Mouse (Mus musculus) midbrain, embryonic 11.5 days (tissue): ENCODE measurements around the gene Tctn3. TPM values are rescaled to one million over a fixed set of nuclear protein-coding genes. Genes with fewer than 3 reads are reported as not detected.
"Not testable (repeated sequence)": the region's sequence is repeated elsewhere in the genome, so short reads cannot be mapped to it uniquely, and the experiment has no call there.

Experiments
- ATAC-seq: fragments of 200-750 bp; cut with Nextera tagmentation; 2 replicates; pipeline ENCODE4 v1.8.0; 2017; ENCODE audit warnings: moderate TSS enrichment, moderate library complexity; ENCODE audit not compliant: low FRiP score
- DNase-seq: peaks from one replicate; pipeline ENCODE4 v3.0.0; 2015; ENCODE audit warnings: low spot score; ENCODE audit errors: missing footprints
- H3K27ac ChIP-seq: fragments of 300-500 bp; sonication (generic); 2 replicates; pipeline ENCODE4 v1.5.1; 2014; ENCODE audit warnings: low read depth, low read length
- H3K27me3 ChIP-seq: fragments of 300-500 bp; sonication (generic); 2 replicates; pipeline ENCODE4 v1.6.1; 2014; ENCODE audit warnings: mild to moderate bottlenecking, low read length, moderate library complexity, mixed read lengths; ENCODE audit not compliant: control insufficient read depth, insufficient read depth
- H3K36me3 ChIP-seq: fragments of 300-500 bp; sonication (generic); 2 replicates; pipeline ENCODE4 v1.6.1; 2014; ENCODE audit warnings: mild to moderate bottlenecking, low read length, moderate library complexity, mixed read lengths; ENCODE audit not compliant: control insufficient read depth, insufficient read depth
- H3K4me1 ChIP-seq: fragments of 300-500 bp; sonication (generic); 2 replicates; pipeline ENCODE4 v1.6.1; 2014; ENCODE audit warnings: low read length; ENCODE audit not compliant: control insufficient read depth, insufficient read depth
- H3K4me2 ChIP-seq: fragments of 300-500 bp; sonication (generic); 2 replicates; pipeline ENCODE4 v1.6.1; 2014; ENCODE audit warnings: mild to moderate bottlenecking, moderate library complexity
- H3K4me3 ChIP-seq: fragments of 300-500 bp; sonication (generic); 2 replicates; pipeline ENCODE4 v1.5.1; 2014; ENCODE audit warnings: low read depth, low read length
- H3K9ac ChIP-seq: fragments of 300-500 bp; sonication (generic); 2 replicates; pipeline ENCODE4 v1.6.1; 2014; ENCODE audit warnings: low read length
- H3K9me3 ChIP-seq: fragments of 300-500 bp; sonication (generic); 2 replicates; pipeline ENCODE4 v1.6.1; 2016; ENCODE audit warnings: low read length; ENCODE audit not compliant: control insufficient read depth
- WGBS: fragments of 180-500 bp; shearing (Covaris S2); extraction: QIAGEN DNeasy Blood & Tissue Kit; methylation state at CpG from one replicate; pipeline ENCODE4 v1.1.7; 2014; 5-methylcytosine and 5-hydroxymethylcytosine counted together
- polyA plus RNA-seq: library from polyadenylated mRNA; unstranded; fragments of >200 nt; fragmentation: Nextera tagmentation; extraction: Ambion mirVana; gene quantifications from 2 replicates; pipeline ENCODE4 v1.2.1, GENCODE M21; 2014

The Tctn3 gene
- polyA plus RNA-seq, 1 experiment from 2014 or later = 10.9 TPM

- no peak for DNase-seq
- Histone ChIP-seq H3K4me1 (peaks cover 10% of the 10 kb centered on the region; the same call in 1 of the 2 replicates), H3K36me3 (peaks cover 2% of the 10 kb centered on the region), H3K27me3 (no peaks in the 10 kb centered on the region), H3K4me3 (peak overlapping the region; percentile 81), H3K9me3 (no peaks in the 10 kb centered on the region), H3K9ac (no peak overlapping the region), H3K4me2 (peak overlapping the region; percentile 69), H3K27ac (no peak overlapping the region)
- 51% methylated on average over 7 of the region's 7 CpGs for WGBS
- no peak for ATAC-seq
These were observed 25.1 kb downstream of the Tctn3 start for GRCm38 (mm10) chr19:40586908-40587307.

- no peak overlapping the region for H3K4me2 ChIP-seq
- 94% methylated on average over 5 of the region's 5 CpGs for WGBS
- H3K9me3 ChIP-seq = no peaks in the 10 kb centered on the region
- peaks cover 3% of the 10 kb centered on the region; the same call in 1 of the 2 replicates for H3K4me1 ChIP-seq
- ATAC-seq (no peak), DNase-seq (no peak)
- H3K4me3 ChIP-seq = no peak overlapping the region
- H3K9ac ChIP-seq = no peak overlapping the region
- no peaks in the 10 kb centered on the region for H3K27me3 ChIP-seq
- no peak overlapping the region for H3K27ac ChIP-seq
- H3K36me3 ChIP-seq = peaks cover 19% of the 10 kb centered on the region
These were observed 30.4 kb downstream of the Tctn3 start for GRCm38 (mm10) chr19:40581662-40582061.

- H3K27ac ChIP-seq = no peak overlapping the region
- H3K4me2 ChIP-seq = no peak overlapping the region
- peaks cover 23% of the 10 kb centered on the region for H3K36me3 ChIP-seq
- no peak overlapping the region for H3K9ac ChIP-seq
- no peak for DNase-seq
- H3K4me1 ChIP-seq = no peaks in the 10 kb centered on the region
- no peak for ATAC-seq
- no peaks in the 10 kb centered on the region for H3K9me3 ChIP-seq
- WGBS = 85% methylated on average over 2 of the region's 2 CpGs
- no peak overlapping the region for H3K4me3 ChIP-seq
- H3K27me3 ChIP-seq = no peaks in the 10 kb centered on the region
These were observed 31.1 kb downstream of the Tctn3 start for GRCm38 (mm10) chr19:40580902-40581301.

- no peak overlapping the region for H3K27ac ChIP-seq
These were observed 36.6 kb downstream of the Tctn3 start for GRCm38 (mm10) chr19:40575438-40575837.

GRCm38 (mm10) chr19:40570726-40571125, 41.3 kb downstream of the Tctn3 start:
- Histone ChIP-seq H3K27me3 (no peaks in the 10 kb centered on the region), H3K4me2 (no peak overlapping the region), H3K9me3 (peaks cover 4% of the 10 kb centered on the region; the same call in 1 of the 2 replicates), H3K36me3 (peaks cover 55% of the 10 kb centered on the region), H3K4me1 (no peaks in the 10 kb centered on the region), H3K9ac (no peak overlapping the region), H3K4me3 (no peak overlapping the region), H3K27ac (no peak overlapping the region)
- DNase-seq (no peak), ATAC-seq (no peak)
- WGBS = 95% methylated on average over 9 of the region's 9 CpGs

More at GRCm38 (mm10) chr19:40575438-40575837, 36.6 kb downstream of the Tctn3 start:
- DNase-seq (no peak), ATAC-seq (no peak)
- H3K9me3 ChIP-seq = no peaks in the 10 kb centered on the region
- no peaks in the 10 kb centered on the region for H3K27me3 ChIP-seq
- H3K4me3 ChIP-seq = no peak overlapping the region
- 86% methylated on average over 5 of the region's 5 CpGs for WGBS
- no peak overlapping the region for H3K4me2 ChIP-seq
- H3K36me3 ChIP-seq = peaks cover 40% of the 10 kb centered on the region
- H3K9ac ChIP-seq = no peak overlapping the region
- no peaks in the 10 kb centered on the region for H3K4me1 ChIP-seq

- DNase-seq = no peak
- peaks cover 56% of the 10 kb centered on the region for H3K36me3 ChIP-seq
- no peak overlapping the region for H3K27ac ChIP-seq
- no peak overlapping the region for H3K9ac ChIP-seq
- 91% methylated on average over 3 of the region's 3 CpGs for WGBS
- H3K27me3 ChIP-seq = no peaks in the 10 kb centered on the region
- no peak for ATAC-seq
- H3K4me2 ChIP-seq = no peak overlapping the region
- peaks cover 4% of the 10 kb centered on the region; the same call in 1 of the 2 replicates for H3K9me3 ChIP-seq
- no peak overlapping the region for H3K4me3 ChIP-seq
- H3K4me1 ChIP-seq = no peaks in the 10 kb centered on the region
These were observed 44.4 kb downstream of the Tctn3 start for GRCm38 (mm10) chr19:40567616-40568015.

GRCm38 (mm10) chr19:40563880-40564645, 48.0 kb downstream of the Tctn3 start:
- no peak overlapping the region for H3K4me3 ChIP-seq
- no peak for DNase-seq
- no peaks in the 10 kb centered on the region for H3K4me1 ChIP-seq
- peaks cover 39% of the 10 kb centered on the region for H3K36me3 ChIP-seq
- no peak overlapping the region for H3K9ac ChIP-seq
- ATAC-seq = no peak
- no peaks in the 10 kb centered on the region for H3K9me3 ChIP-seq
- H3K27me3 ChIP-seq = no peaks in the 10 kb centered on the region
- WGBS = 88% methylated on average over 10 of the region's 10 CpGs
- H3K27ac ChIP-seq = no peak overlapping the region
- no peak overlapping the region for H3K4me2 ChIP-seq

- H3K9me3 ChIP-seq, H3K4me2 ChIP-seq, H3K4me3 ChIP-seq, H3K9ac ChIP-seq, DNase-seq, H3K4me1 ChIP-seq, H3K27ac ChIP-seq, H3K27me3 ChIP-seq: not testable (repeated sequence)
- peaks cover 34% of the 10 kb centered on the region for H3K36me3 ChIP-seq
- 74% methylated on average over 12 of the region's 31 CpGs for WGBS
- ATAC-seq = peak; percentile 70; the same call in 1 of the 2 replicates
These were observed 50.5 kb downstream of the Tctn3 start for GRCm38 (mm10) chr19:40561521-40561920.

- Histone ChIP-seq H3K9ac (no peak overlapping the region), H3K27me3 (no peaks in the 10 kb centered on the region), H3K27ac (no peak overlapping the region), H3K4me1 (no peaks in the 10 kb centered on the region), H3K9me3 (no peaks in the 10 kb centered on the region), H3K4me3 (no peak overlapping the region), H3K4me2 (no peak overlapping the region), H3K36me3 (peaks cover 34% of the 10 kb centered on the region)
- DNase-seq = no peak
- no peak for ATAC-seq
- WGBS = 91% methylated on average over 7 of the region's 7 CpGs
These were observed 56.0 kb downstream of the Tctn3 start for GRCm38 (mm10) chr19:40556029-40556428.
